Mouse (Mus musculus) bone marrow macrophage, adult 2 months (primary cell): ENCODE results near the gene Zfp706.

Experiments
- CTCF ChIP-seq: IDR thresholded peaks from 2 replicates; pipeline ENCODE4 v1.5.1; 2012; ENCODE audit warnings: low read depth, mild to moderate bottlenecking, low read length, moderate library complexity
- POLR2A ChIP-seq: IDR thresholded peaks from 2 replicates; pipeline ENCODE4 v1.6.1; 2012; ENCODE audit warnings: mild to moderate bottlenecking, low read depth, low read length, borderline replicate concordance

DNA sequence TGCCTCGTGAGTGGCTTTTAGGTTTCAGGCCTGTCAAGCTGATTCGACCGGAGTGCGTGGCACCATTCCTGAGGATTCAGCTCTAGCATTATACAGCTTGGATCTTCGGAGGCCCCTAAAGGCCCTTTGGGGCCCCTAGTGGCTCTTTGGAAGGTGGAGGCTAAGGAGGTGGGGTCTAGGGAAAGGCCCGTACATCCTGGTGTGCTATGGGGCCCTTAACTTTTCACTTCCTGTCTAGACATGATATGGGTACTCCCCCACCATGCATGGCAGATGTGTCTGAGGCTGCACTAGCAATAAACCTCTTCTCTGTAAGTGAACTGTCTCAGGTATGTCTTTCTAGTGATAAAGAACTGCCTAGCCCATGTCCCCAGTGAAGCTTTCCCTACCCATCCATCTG lies 44.6 kb downstream of the Zfp706 start:
- TF ChIP-seq CTCF (no peak), POLR2A (no peak)
